Mouse (Mus musculus): Measurements from ENCODE around the gene Gimap5.

- no peak for TF ChIP-seq CTCF (IDR thresholded peaks at IDR 0.05; ENCODE audit: control insufficient read depth, insufficient read depth, low read length)
- TF ChIP-seq POLR2A (IDR thresholded peaks at IDR 0.05; ENCODE audit: borderline replicate concordance, control insufficient read depth, low read depth, low read length), result no peak
Observed at GRCm38 (mm10) chr6:48725476-48725875, 20.5 kb upstream of the Gimap5 start.
